Mouse (Mus musculus): Measurements from ENCODE around the gene Ttc7b.

DNA sequence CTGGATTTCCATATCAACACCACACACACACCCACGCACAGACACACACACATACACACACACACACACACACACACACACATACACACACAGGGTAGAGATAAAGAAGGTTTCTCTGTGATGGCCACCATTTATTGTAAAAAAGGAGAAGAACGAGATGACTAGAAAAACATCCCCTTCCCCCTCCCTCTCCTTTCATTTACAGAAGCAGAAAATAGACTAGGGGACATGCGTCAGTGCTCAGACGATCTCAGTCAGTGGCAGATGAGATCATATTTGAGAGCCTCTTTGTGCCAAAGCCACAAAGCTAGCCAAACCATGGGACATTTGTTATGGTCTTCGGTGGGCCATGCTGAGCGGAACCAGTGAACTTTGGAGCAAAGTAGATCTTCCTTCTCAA is 75.4 kb downstream of the Ttc7b start:
- TF ChIP-seq ZC3H11A (IDR thresholded peaks at IDR 0.05; ENCODE audit: borderline replicate concordance, low read depth, low read length) (no peak), HCFC1 (IDR thresholded peaks at IDR 0.05; ENCODE audit: borderline replicate concordance, insufficient read depth, low read length) (no peak), ZNF384 (IDR thresholded peaks at IDR 0.05; ENCODE audit: low read depth, low read length) (no peak)
